Mouse (Mus musculus): ENCODE results near the gene Tenm3. TPM values are rescaled to one million over a fixed set of nuclear protein-coding genes. Genes with fewer than 3 reads are reported as not detected.

The Tenm3 gene
- polyA plus RNA-seq (2016; fragmentation: Nextera tagmentation; extraction: Ambion mirVana), result 65.3 and 65.9 TPM in 2 replicates

DNA sequence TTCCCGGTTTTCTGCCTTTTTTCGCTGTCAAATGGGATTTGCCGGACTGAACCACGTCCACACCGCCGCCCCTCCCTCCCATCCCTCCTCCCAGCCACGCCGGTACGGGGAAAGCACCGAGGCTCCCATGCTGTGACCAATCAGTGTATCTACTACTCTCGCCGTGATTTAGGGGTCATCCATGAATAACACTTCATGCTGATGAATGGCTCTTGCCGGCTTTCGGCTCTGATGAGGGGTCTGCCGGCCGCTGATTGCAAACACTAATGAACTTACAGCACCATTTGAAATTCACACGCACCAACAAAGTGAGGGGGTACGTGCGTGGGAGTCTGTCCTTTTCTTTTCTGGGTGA, at the start of gene Tenm3:
Gene Tenm3 (minus strand): TSS at position 21 of the 355 bp plus-strand sequence.
- 1% methylated on average over 19 of the region's 19 CpGs for WGBS
- H3K36me3 ChIP-seq, result no peaks in the 10 kb centered on the region
- no peaks in the 10 kb centered on the region for H3K9me3 ChIP-seq
- ATAC-seq (ENCODE audit: insufficient number of reproducible peaks, insufficient read depth, low FRiP score, low TSS enrichment), result peak; percentile 37; the same call in 1 of the 2 replicates
- peaks cover 30% of the 10 kb centered on the region for H3K27me3 ChIP-seq
- H3K4me3 ChIP-seq, result peak within 1 kb of the TSS; percentile 68
- peak within 1 kb of the TSS; percentile 84 for H3K27ac ChIP-seq
- H3K4me1 ChIP-seq, result peaks cover 7% of the 10 kb centered on the region
- peak within 1 kb of the TSS; percentile 86 for H3K4me2 ChIP-seq (replicated peaks)
- H3K9ac ChIP-seq, result peak within 1 kb of the TSS; percentile 69

- Histone ChIP-seq H3K4me3 (no peak overlapping the region), H3K36me3 (no peaks in the 10 kb centered on the region), H3K4me2 (replicated peaks) (no peak overlapping the region), H3K9me3 (no peaks in the 10 kb centered on the region), H3K27me3 (no peaks in the 10 kb centered on the region), H3K9ac (no peak overlapping the region), H3K27ac (no peak overlapping the region), H3K4me1 (no peaks in the 10 kb centered on the region)
- no peak for ATAC-seq (ENCODE audit: insufficient number of reproducible peaks, insufficient read depth, low FRiP score, low TSS enrichment)
- 67% methylated on average over 7 of the region's 7 CpGs for WGBS
Measured at GRCm38 (mm10) chr8:48890216-48890765, 46.5 kb upstream of the Tenm3 start.

DNA sequence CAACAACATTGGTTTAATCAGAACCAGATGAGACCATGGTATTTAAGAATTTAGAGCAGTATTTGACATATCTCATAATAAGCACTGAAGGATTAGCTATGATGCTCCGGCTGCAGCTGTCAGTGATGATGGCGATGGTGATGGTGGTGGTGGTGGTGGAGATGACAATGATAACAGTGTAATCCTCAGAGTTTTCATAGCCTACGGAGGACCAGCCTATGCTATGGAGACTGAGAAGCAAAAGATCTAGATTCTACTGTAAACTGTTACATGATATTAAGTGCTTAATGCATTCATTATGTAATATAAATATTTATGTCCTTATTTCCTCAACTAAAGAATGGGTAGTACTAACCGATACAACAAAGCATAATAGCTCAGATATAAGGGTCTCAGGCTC, 40.5 kb upstream of the Tenm3 start:
- WGBS, result 86% methylated on average over 4 of the region's 4 CpGs
- H3K27ac ChIP-seq, result no peak overlapping the region
- H3K4me2 ChIP-seq (replicated peaks), result no peak overlapping the region
- no peaks in the 10 kb centered on the region for H3K36me3 ChIP-seq
- no peaks in the 10 kb centered on the region for H3K27me3 ChIP-seq
- no peak overlapping the region for H3K4me3 ChIP-seq
- no peak overlapping the region for H3K9ac ChIP-seq
- no peaks in the 10 kb centered on the region for H3K9me3 ChIP-seq
- H3K4me1 ChIP-seq, result no peaks in the 10 kb centered on the region
- ATAC-seq (ENCODE audit: insufficient number of reproducible peaks, insufficient read depth, low FRiP score, low TSS enrichment), result no peak

- no peak for ATAC-seq (ENCODE audit: insufficient number of reproducible peaks, insufficient read depth, low FRiP score, low TSS enrichment)
- no peak overlapping the region for H3K4me3 ChIP-seq
- no peak overlapping the region for H3K27ac ChIP-seq
- H3K4me1 ChIP-seq, result no peaks in the 10 kb centered on the region
- no peaks in the 10 kb centered on the region for H3K27me3 ChIP-seq
- no peak overlapping the region for H3K4me2 ChIP-seq (replicated peaks)
- H3K9me3 ChIP-seq, result no peaks in the 10 kb centered on the region
- no peak overlapping the region for H3K9ac ChIP-seq
- no peaks in the 10 kb centered on the region for H3K36me3 ChIP-seq
- 86% methylated on average over 5 of the region's 5 CpGs for WGBS
Measured at GRCm38 (mm10) chr8:48880585-48880984, 36.8 kb upstream of the Tenm3 start.

GRCm38 (mm10) chr8:48865972-48866371, 22.2 kb upstream of the Tenm3 start:
- H3K4me2 ChIP-seq (replicated peaks), result no peak overlapping the region

DNA sequence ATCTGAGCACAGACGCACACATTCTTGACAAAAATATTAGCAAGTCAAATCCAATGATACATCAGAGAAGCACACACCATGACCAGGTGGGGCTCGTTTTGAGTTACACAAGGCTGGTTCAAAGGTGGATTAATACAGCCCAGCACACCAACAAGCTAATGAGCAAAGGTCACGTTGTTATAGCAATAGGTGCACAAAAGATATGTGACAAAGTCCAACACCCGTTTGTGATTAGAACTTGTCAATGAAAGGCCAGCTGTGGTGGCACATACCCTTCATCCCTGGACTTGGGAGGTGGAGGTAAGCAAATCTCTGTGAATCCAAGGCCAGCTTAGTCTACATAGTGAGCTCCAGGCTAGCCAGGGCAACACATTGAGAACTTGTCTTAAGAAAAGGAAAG, 21.7 kb upstream of the Tenm3 start:
- WGBS, result 41% methylated on average over 4 of the region's 4 CpGs
- Histone ChIP-seq H3K27me3 (no peaks in the 10 kb centered on the region), H3K4me1 (no peaks in the 10 kb centered on the region), H3K9me3 (no peaks in the 10 kb centered on the region), H3K36me3 (no peaks in the 10 kb centered on the region), H3K27ac (no peak overlapping the region), H3K4me3 (no peak overlapping the region), H3K9ac (no peak overlapping the region), H3K4me2 (replicated peaks) (no peak overlapping the region)
- ATAC-seq (ENCODE audit: insufficient number of reproducible peaks, insufficient read depth, low FRiP score, low TSS enrichment), result no peak

More at GRCm38 (mm10) chr8:48865972-48866371, 22.2 kb upstream of the Tenm3 start:
- Histone ChIP-seq H3K27me3 (no peaks in the 10 kb centered on the region), H3K27ac (no peak overlapping the region), H3K4me3 (no peak overlapping the region), H3K4me1 (no peaks in the 10 kb centered on the region), H3K36me3 (no peaks in the 10 kb centered on the region), H3K9me3 (no peaks in the 10 kb centered on the region), H3K9ac (no peak overlapping the region)
- 90% methylated on average over 5 of the region's 5 CpGs for WGBS
- ATAC-seq (ENCODE audit: insufficient number of reproducible peaks, insufficient read depth, low FRiP score, low TSS enrichment), result no peak

- 0 out of 2 replicates have a peak, but pooled peaks cover 9% of the 10 kb centered on the region for H3K4me1 ChIP-seq
- peak; percentile 35; the same call in 1 of the 2 replicates for ATAC-seq (ENCODE audit: insufficient number of reproducible peaks, insufficient read depth, low FRiP score, low TSS enrichment)
- H3K4me2 ChIP-seq (replicated peaks), result no peak overlapping the region
- H3K4me3 ChIP-seq, result no peak overlapping the region
- no peak overlapping the region for H3K27ac ChIP-seq
- peaks cover 19% of the 10 kb centered on the region for H3K27me3 ChIP-seq
- no peaks in the 10 kb centered on the region for H3K9me3 ChIP-seq
- 22% methylated on average over 8 of the region's 8 CpGs for WGBS
- no peak overlapping the region for H3K9ac ChIP-seq
- H3K36me3 ChIP-seq, result no peaks in the 10 kb centered on the region
Measured at GRCm38 (mm10) chr8:48850223-48851010, 6.7 kb upstream of the Tenm3 start.

DNA sequence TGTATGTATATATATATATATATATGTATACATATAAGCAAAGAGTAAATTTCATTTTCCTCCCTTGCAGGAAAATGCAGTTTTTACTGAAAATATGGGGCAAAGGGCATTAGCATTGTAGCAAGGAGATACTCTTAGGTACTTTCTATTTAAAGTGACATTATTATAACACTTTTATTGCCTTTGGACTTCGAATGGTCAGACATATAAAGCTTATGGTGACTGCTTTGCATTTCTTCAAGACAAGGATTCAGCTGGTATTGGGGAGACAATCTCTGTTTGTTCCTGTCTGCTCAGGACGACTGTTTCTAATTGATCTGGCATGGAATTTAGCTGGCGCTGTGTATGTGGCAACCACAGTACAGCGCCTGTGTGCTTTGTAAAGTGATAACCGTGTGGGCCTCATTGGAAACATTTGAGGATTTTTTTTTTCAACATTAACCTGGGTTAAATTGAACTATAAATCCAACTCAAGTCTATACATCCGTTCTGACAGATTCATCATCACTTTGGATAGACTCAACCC, 5.4 kb upstream of the Tenm3 start:
- H3K27me3 ChIP-seq, result peaks cover 30% of the 10 kb centered on the region
- ATAC-seq (ENCODE audit: insufficient number of reproducible peaks, insufficient read depth, low FRiP score, low TSS enrichment), result no peak

DNA sequence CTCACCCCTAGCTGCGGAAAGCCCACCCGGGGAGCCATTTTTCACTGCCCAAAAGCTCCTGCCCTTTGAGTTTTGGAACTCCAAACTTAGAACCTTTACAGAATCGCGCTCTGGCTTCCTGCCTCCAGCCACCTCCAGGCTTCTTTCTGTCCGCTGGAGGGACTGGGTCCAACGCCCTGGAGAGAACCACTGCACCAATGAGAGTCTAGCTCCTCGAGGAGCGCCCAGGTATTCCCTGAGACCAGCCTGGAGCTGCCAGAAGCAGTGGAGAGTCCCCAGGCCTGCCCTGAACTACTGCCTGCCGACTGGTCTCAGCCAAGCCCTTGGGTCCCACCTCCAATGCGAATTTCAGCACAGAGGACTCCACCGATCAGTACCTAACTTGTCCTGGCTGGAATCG, 1.2 kb upstream of the Tenm3 start:
- 10% methylated on average over 12 of the region's 12 CpGs for WGBS
- peaks cover 30% of the 10 kb centered on the region for H3K27me3 ChIP-seq
- peaks cover 11% of the 10 kb centered on the region for H3K4me1 ChIP-seq
- no peaks in the 10 kb centered on the region for H3K36me3 ChIP-seq
- H3K4me3 ChIP-seq, result peak overlapping the region; percentile 68
- H3K9ac ChIP-seq, result peak overlapping the region; percentile 69; the same call in 1 of the 2 replicates
- H3K9me3 ChIP-seq, result no peaks in the 10 kb centered on the region
- peak overlapping the region; percentile 86 for H3K4me2 ChIP-seq (replicated peaks)
- ATAC-seq (ENCODE audit: insufficient number of reproducible peaks, insufficient read depth, low FRiP score, low TSS enrichment), result no peak
- H3K27ac ChIP-seq, result no peak overlapping the region; the same call in 1 of the 2 replicates

More for the DNA sequence above, 5.4 kb upstream of the Tenm3 start:
- H3K27ac ChIP-seq, result no peak overlapping the region
- no peak overlapping the region for H3K4me2 ChIP-seq (replicated peaks)
- H3K9me3 ChIP-seq, result no peaks in the 10 kb centered on the region
- 34% methylated on average over 6 of the region's 6 CpGs for WGBS
- H3K9ac ChIP-seq, result no peak overlapping the region
- peaks cover 16% of the 10 kb centered on the region for H3K4me1 ChIP-seq
- no peaks in the 10 kb centered on the region for H3K36me3 ChIP-seq
- H3K4me3 ChIP-seq, result no peak overlapping the region

DNA sequence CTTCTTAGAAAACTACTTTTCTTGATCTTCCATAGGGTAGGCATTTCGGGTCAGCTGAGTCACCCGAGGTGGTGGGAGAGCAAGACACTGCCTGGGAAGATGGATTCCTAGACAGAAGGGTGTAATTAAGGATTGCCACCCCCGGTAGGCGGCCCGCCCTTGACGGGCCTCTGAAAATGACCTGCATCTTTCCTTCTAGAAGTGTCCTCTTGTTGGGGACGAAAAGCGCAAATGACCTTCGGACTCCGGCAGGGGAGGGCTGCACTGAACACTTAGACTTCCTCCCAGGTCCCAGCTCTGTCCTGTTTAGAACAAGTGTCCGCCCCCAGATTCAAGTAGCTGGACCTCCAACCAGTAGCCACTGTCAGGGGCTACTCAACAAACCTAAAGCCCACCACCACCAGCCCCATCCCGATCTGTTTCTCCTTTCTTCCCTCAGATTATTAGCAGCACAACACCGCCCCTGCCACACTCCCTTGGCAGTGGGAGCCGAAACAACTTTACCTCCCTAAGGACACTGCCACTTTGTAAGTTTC, 687 bp upstream of the Tenm3 start:
- Histone ChIP-seq H3K9ac (peak overlapping the region; percentile 69), H3K27ac (no peak overlapping the region; the same call in 1 of the 2 replicates)
- 1% methylated on average over 14 of the region's 14 CpGs for WGBS

GRCm38 (mm10) chr8:48842991-48843930, 490 bp downstream of the Tenm3 start:
- H3K36me3 ChIP-seq, result no peaks in the 10 kb centered on the region
- no peaks in the 10 kb centered on the region for H3K9me3 ChIP-seq
- ATAC-seq (ENCODE audit: insufficient number of reproducible peaks, insufficient read depth, low FRiP score, low TSS enrichment), result peak; percentile 75
- H3K4me1 ChIP-seq, result peaks cover 7% of the 10 kb centered on the region
- H3K9ac ChIP-seq, result peak overlapping the region; percentile 69
- peaks cover 30% of the 10 kb centered on the region for H3K27me3 ChIP-seq
- peak overlapping the region; percentile 84 for H3K27ac ChIP-seq
- WGBS, result under 1% methylated on average over 75 of the region's 93 CpGs
- peak overlapping the region; percentile 68 for H3K4me3 ChIP-seq
- peak overlapping the region; percentile 86 for H3K4me2 ChIP-seq (replicated peaks)

More for the DNA sequence above, 687 bp upstream of the Tenm3 start:
- H3K27me3 ChIP-seq, result peaks cover 30% of the 10 kb centered on the region
- no peaks in the 10 kb centered on the region for H3K9me3 ChIP-seq
- H3K4me2 ChIP-seq (replicated peaks), result peak overlapping the region; percentile 86
- peaks cover 10% of the 10 kb centered on the region for H3K4me1 ChIP-seq
- peak overlapping the region; percentile 68 for H3K4me3 ChIP-seq
- ATAC-seq (ENCODE audit: insufficient number of reproducible peaks, insufficient read depth, low FRiP score, low TSS enrichment), result no peak
- no peaks in the 10 kb centered on the region for H3K36me3 ChIP-seq
